Mouse (Mus musculus): ENCODE measurements around the gene Rpusd2.

Gene Rpusd2

GRCm38 (mm10) chr2:119032191-119032590, 2.4 kb upstream of the Rpusd2 start:
- DNase-seq (ENCODE audit: low spot score in 2 of 2) = no peak

- DNase-seq (ENCODE audit: low spot score in 2 of 2) = no peak
These were observed 781 bp downstream of the Rpusd2 start for GRCm38 (mm10) chr2:119035397-119035745.

GRCm38 (mm10) chr2:119040882-119041281, 6.3 kb downstream of the Rpusd2 start:
- peak; percentile 23 to 46 for DNase-seq (ENCODE audit: low spot score in 2 of 2)

GRCm38 (mm10) chr2:119045163-119045562, 10.6 kb downstream of the Rpusd2 start:
- DNase-seq (ENCODE audit: low spot score in 2 of 2) = no peak

- DNase-seq (ENCODE audit: low spot score in 2 of 2) = peak; percentile 89 to 93
These were observed 12.3 kb downstream of the Rpusd2 start, which contains the start of gene Knl1 for GRCm38 (mm10) chr2:119046649-119047611. Gene Knl1 (plus strand): TSS chr2:119047119.

GRCm38 (mm10) chr2:119047849-119048248, 13.3 kb downstream of the Rpusd2 start:
- no peak for DNase-seq (ENCODE audit: low spot score in 2 of 2)

GRCm38 (mm10) chr2:119050132-119050650, 15.6 kb downstream of the Rpusd2 start:
- DNase-seq (ENCODE audit: low spot score in 2 of 2) = no peak

- DNase-seq (ENCODE audit: low spot score in 2 of 2) = no peak
These were observed 25.5 kb downstream of the Rpusd2 start for GRCm38 (mm10) chr2:119060139-119060538.

- no peak for DNase-seq (ENCODE audit: low spot score in 2 of 2)
These were observed 37.8 kb downstream of the Rpusd2 start for GRCm38 (mm10) chr2:119072397-119072796.

- no peak for DNase-seq (ENCODE audit: low spot score in 2 of 2)
These were observed 51.6 kb downstream of the Rpusd2 start for GRCm38 (mm10) chr2:119086156-119086555.
